Mouse (Mus musculus): Measurements from ENCODE around the gene Nanog.

Nanog gene

GRCm38 (mm10) chr6:122762480-122762879, 55.2 kb downstream of the Nanog start:
- DNase-seq (ENCODE audit: low read depth, low spot score), result no peak

GRCm38 (mm10) chr6:122762952-122763700, 55.8 kb downstream of the Nanog start:
- DNase-seq (ENCODE audit: low read depth, low spot score), result no peak

DNA sequence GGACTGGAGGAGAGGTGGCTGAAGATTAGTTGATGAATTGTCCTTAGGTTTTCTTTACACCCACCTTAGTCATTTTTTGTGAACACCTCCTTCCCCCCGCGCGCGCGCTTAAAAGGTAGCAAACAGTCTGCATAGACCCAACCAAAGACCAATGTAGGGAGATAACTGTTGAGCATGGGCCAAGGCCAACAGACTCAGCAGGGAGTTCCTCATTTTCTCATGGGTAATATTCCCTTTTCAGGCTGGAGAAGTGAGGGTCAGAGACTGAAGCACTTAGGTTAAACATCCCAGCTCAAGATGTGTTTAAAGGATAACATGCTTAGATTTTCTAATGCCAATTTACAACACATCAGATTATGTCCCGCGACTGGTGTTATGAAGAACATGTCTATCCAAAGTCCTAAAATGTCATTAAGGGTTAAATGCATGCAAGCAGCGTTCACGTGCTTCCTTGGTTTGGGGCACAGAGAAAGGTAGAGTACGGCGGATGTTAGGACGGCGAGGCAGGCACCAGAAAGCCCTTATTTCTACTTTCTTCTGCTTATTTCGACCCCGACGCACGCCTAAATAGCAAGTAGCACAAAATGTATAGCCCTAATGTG, 56.7 kb downstream of the Nanog start:
- DNase-seq (ENCODE audit: low read depth, low spot score), result no peak
